Mouse (Mus musculus) MEL (cell line): ENCODE measurements around the gene Dnaic2. TPM values are rescaled to one million over a fixed set of nuclear protein-coding genes. Genes with fewer than 3 reads are reported as not detected.

ENCODE experiments used
- DNase-seq: peaks from one replicate; pipeline ENCODE4 v3.0.0; 2011; ENCODE audit warnings: low read depth, low spot score
- H3K27ac ChIP-seq: 2 replicates; pipeline ENCODE4 v1.5.1; 2012; ENCODE audit warnings: low read depth, mild to moderate bottlenecking, control low read depth, low read length, moderate library complexity; ENCODE audit not compliant: control insufficient read depth
- H3K27me3 ChIP-seq, 2 experiments: fragments of 150-350 bp in 1 of 2; sonication (generic) in 1 of 2; 2 replicates each; pipeline ENCODE4 v1.6.1; 2012; ENCODE audit warnings: low read length in 2 of 2, mild to moderate bottlenecking in 2 of 2, improper control_type of control experiment in 1 of 2, moderate library complexity in 1 of 2; ENCODE audit not compliant: insufficient read depth in 2 of 2, control insufficient read depth in 1 of 2
- H3K36me3 ChIP-seq, 2 experiments: 2 replicates each; pipeline ENCODE4 v1.6.1; 2012 to 2014; ENCODE audit warnings: low read length in 2 of 2, improper control_type of control experiment in 1 of 2, inconsistent platforms in 1 of 2, mild to moderate bottlenecking in 1 of 2; ENCODE audit not compliant: insufficient read depth in 2 of 2, control insufficient read depth in 1 of 2
- H3K4me1 ChIP-seq, 2 experiments: fragments of 150-350 bp in 1 of 2; sonication (generic) in 1 of 2; 2 replicates each; pipeline ENCODE4 v1.6.1; 2012; ENCODE audit warnings: low read length in 2 of 2, improper control_type of control experiment in 1 of 2, mild to moderate bottlenecking in 1 of 2; ENCODE audit not compliant: insufficient read depth in 2 of 2, control insufficient read depth in 1 of 2
- H3K4me3 ChIP-seq, 2 experiments: fragments of 150-350 bp in 1 of 2; sonication (generic) in 1 of 2; 2 replicates each; pipeline ENCODE4 v1.5.1; 2012; ENCODE audit warnings: low read depth in 2 of 2, low read length in 2 of 2, mild to moderate bottlenecking in 2 of 2, moderate library complexity in 2 of 2, control low read depth in 1 of 2, improper control_type of control experiment in 1 of 2; ENCODE audit not compliant: control insufficient read depth in 1 of 2, insufficient read depth in 1 of 2
- H3K79me2 ChIP-seq: 2 replicates; pipeline ENCODE4 v1.6.1; 2012; ENCODE audit warnings: mild to moderate bottlenecking, low read length, moderate library complexity; ENCODE audit not compliant: control insufficient read depth, poor library complexity, insufficient read depth
- H3K9ac ChIP-seq: 2 replicates; pipeline ENCODE4 v1.6.1; 2012; ENCODE audit warnings: low read depth, mild to moderate bottlenecking, control low read depth, low read length, moderate library complexity; ENCODE audit not compliant: control insufficient read depth, poor library complexity, severe bottlenecking
- H3K9me3 ChIP-seq: fragments of 150-350 bp; sonication (generic); replicated peaks from 2 replicates; pipeline ENCODE4 v1.6.1; 2012; ENCODE audit warnings: mild to moderate bottlenecking, low read length, improper control_type of control experiment, moderate library complexity; ENCODE audit not compliant: insufficient read depth
- CHD1 ChIP-seq: IDR thresholded peaks from 2 replicates; pipeline ENCODE4 v1.6.1; 2012; ENCODE audit warnings: low read depth, mild to moderate bottlenecking, inconsistent platforms, low read length, improper control_type of control experiment
- CTCF ChIP-seq, 3 experiments: IDR thresholded peaks in 2 of 3; conservative IDR thresholded peaks in 1 of 3; 2 replicates each; pipeline ENCODE4 v1.5.1; 2011 to 2012; ENCODE audit warnings: low read length in 3 of 3, low read depth in 2 of 3, mild to moderate bottlenecking in 2 of 3, improper control_type of control experiment in 1 of 3, inconsistent platforms in 1 of 3, mixed read lengths in 1 of 3, moderate library complexity in 1 of 3; ENCODE audit not compliant: control insufficient read depth in 1 of 3, insufficient read depth in 1 of 3, poor library complexity in 1 of 3, severe bottlenecking in 1 of 3
- EP300 ChIP-seq, 2 experiments: IDR thresholded peaks; 2 replicates each; pipeline ENCODE4 v1.6.1; 2011; ENCODE audit warnings: improper control_type of control experiment in 2 of 2, low read length in 2 of 2, low read depth in 1 of 2, mild to moderate bottlenecking in 1 of 2
- ETS1 ChIP-seq: IDR thresholded peaks from 2 replicates; pipeline ENCODE4 v1.6.1; 2012; ENCODE audit warnings: low read depth, mild to moderate bottlenecking, inconsistent platforms, low read length, improper control_type of control experiment, moderate library complexity
- GATA1 ChIP-seq: IDR thresholded peaks from 2 replicates; pipeline ENCODE4 v1.6.1; 2011; ENCODE audit warnings: low read depth, low read length, improper control_type of control experiment
- JUND ChIP-seq: IDR thresholded peaks from 2 replicates; pipeline ENCODE4 v1.6.1; 2011; ENCODE audit warnings: low read depth, mild to moderate bottlenecking, improper control_type of control experiment, low read length
- MAFK ChIP-seq: IDR thresholded peaks from 2 replicates; pipeline ENCODE4 v1.6.1; 2011; ENCODE audit warnings: low read depth, mild to moderate bottlenecking, low read length, improper control_type of control experiment, borderline replicate concordance
- MYB ChIP-seq: IDR thresholded peaks from 2 replicates; pipeline ENCODE4 v1.6.1; 2011; ENCODE audit warnings: mild to moderate bottlenecking, low read depth, low read length, improper control_type of control experiment
- RCOR1 ChIP-seq: IDR thresholded peaks from 2 replicates; pipeline ENCODE4 v1.6.1; 2012; ENCODE audit warnings: low read depth, mild to moderate bottlenecking, inconsistent platforms, low read length, improper control_type of control experiment
- SIN3A ChIP-seq: IDR thresholded peaks from 2 replicates; pipeline ENCODE4 v1.6.1; 2012; ENCODE audit warnings: low read length, improper control_type of control experiment, inconsistent platforms
- USF1 ChIP-seq: IDR thresholded peaks from 2 replicates; pipeline ENCODE4 v1.6.1; 2014; ENCODE audit warnings: low read depth, mild to moderate bottlenecking, inconsistent platforms, low read length, improper control_type of control experiment, moderate library complexity
- polyA plus RNA-seq, 2 experiments: library from polyadenylated mRNA; stranded (reverse) in 1 of 2; unstranded in 1 of 2; fragments of >175 nt in 1 of 2; fragments of >200 nt in 1 of 2; gene quantifications; 2 replicates each; pipeline versions ENCODE4 v1.2.1 to v1.2.4; 2012; ENCODE audit warnings: low replicate concordance in 2 of 2, low read depth in 1 of 2; ENCODE audit not compliant: insufficient read length in 2 of 2, insufficient read depth in 1 of 2, missing spikeins in 1 of 2
- total RNA-seq: library from RNA; depleted of rRNA; stranded (reverse); fragments of 300-350 nt; gene quantifications from 2 replicates; pipeline ENCODE4 v1.2.3, GENCODE M21; 2012

Dnaic2 gene
- total and polyA plus RNA-seq, 3 experiments = not detected

DNA sequence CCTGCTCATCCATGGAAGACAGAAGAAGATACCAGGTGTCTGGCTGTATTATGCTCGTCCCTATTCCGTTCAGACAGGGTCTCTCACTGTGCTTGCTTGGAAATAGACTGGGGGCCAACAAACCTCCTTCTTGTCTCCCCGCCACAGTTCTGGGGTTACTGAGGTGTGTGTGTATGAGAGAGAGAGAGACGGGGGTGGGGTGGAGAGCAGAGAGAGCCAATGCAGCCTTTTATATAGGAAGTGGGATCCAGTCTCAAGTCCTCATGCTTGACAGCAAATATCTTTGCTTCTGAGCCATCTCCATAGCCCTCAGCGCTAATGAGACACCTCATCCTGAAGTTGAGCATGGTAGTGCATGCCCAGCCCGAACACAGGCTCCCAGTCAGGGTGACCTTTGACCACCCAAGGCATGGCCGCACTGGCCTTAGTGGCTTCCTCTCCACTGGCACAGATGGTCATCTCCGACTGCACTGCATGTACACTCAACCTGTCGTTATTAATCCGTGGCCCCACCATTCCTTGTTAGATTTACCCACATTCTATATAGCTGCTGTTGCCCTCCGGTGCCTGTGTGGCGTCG lies 44.8 kb upstream of the Dnaic2 start:
- DNase-seq = no peak
- Histone ChIP-seq H3K27ac (no peak overlapping the region), H3K27me3 (no peaks in the 10 kb centered on the region), H3K79me2 (no peaks in the 10 kb centered on the region), H3K4me3 (no peak overlapping the region), H3K9ac (no peak overlapping the region), H3K9me3 (no peaks in the 10 kb centered on the region), H3K36me3 (peaks cover 0 to 5% of the 10 kb centered on the region in 2 experiments; a peak in 2 of 4 replicates), H3K4me1 (peaks cover 4 to 18% of the 10 kb centered on the region in 2 experiments)
- TF ChIP-seq CHD1 = no peak
- TF ChIP-seq USF1 = 0 out of 2 replicates have a peak, but pooled peaks have one; percentile 38

DNA sequence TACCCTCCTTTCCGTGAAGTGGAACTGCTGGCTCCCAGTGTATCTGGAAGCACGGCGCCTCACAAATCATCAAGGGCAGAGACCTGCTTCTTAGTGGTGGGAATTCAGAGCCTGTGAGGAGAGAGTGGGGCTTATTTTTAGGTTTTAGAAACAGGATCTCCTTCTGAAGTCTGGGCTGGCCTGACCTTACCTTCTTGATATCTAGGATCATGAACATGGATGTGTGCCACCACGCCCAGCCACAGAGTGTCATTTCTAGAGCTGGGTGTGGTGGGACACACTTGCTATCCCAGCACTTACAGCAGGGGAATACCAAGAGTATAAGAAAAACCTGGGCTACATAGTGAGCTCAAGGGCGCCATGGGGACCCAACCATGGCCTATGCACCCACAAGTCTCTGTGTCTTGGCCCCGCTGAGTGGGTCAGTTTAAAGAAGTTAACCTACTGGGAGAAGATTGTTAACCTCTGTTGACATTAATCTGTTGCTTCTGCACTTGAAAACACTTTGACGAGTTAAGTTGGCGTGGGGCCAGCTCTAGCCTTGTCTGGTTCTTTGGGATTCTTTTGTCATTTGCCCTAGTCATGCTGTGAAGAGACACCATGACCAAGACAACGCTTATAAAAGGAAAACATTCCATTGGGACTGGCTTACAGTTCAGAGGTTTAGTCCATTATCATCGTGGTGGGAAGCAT lies 44.0 kb upstream of the Dnaic2 start:
- H3K9ac ChIP-seq = no peak overlapping the region
- no peak overlapping the region for H3K4me3 ChIP-seq
- peak; percentile 76 for DNase-seq
- H3K9me3 ChIP-seq = no peaks in the 10 kb centered on the region
- peaks cover 4 to 18% of the 10 kb centered on the region in 2 experiments for H3K4me1 ChIP-seq
- H3K27me3 ChIP-seq = no peaks in the 10 kb centered on the region
- no peak overlapping the region for H3K27ac ChIP-seq
- TF ChIP-seq MAFK (no peak), MYB (no peak), GATA1 (peak; percentile 47), ETS1 (0 out of 2 replicates have a peak, but pooled peaks have one; percentile 34), SIN3A (0 out of 2 replicates have a peak, but pooled peaks have one; percentile 12), CHD1 (no peak), EP300 (IDR thresholded peaks at IDR 0.05; ENCODE audit: low read depth in 1 of 2, low read length in 2 of 2) (peak in 1 of 2 experiments; percentile 30; a peak in 1 of 4 replicates)
- H3K79me2 ChIP-seq = no peaks in the 10 kb centered on the region
- peaks cover 0 to 5% of the 10 kb centered on the region in 2 experiments; a peak in 2 of 4 replicates for H3K36me3 ChIP-seq

- peak; percentile 75; the same call in 1 of the 2 replicates for TF ChIP-seq JUND
- no peak for TF ChIP-seq CTCF (IDR thresholded peaks at IDR 0.05 in 2 of 3, conservative IDR thresholded peaks at IDR 0.05 in 1 of 3; ENCODE audit: control insufficient read depth in 1 of 3, insufficient read depth in 1 of 3, low read depth in 2 of 3, low read length in 3 of 3, poor library complexity in 1 of 3, severe bottlenecking in 1 of 3)
- no peak for TF ChIP-seq RCOR1
- 0 out of 2 replicates have a peak, but pooled peaks have one; percentile 1 for TF ChIP-seq SIN3A
- no peak overlapping the region for H3K4me3 ChIP-seq
- peak; percentile 65 for DNase-seq
- no peaks in the 10 kb centered on the region for H3K79me2 ChIP-seq
- H3K9ac ChIP-seq = no peak overlapping the region
- no peak overlapping the region for H3K27ac ChIP-seq
- H3K27me3 ChIP-seq = no peaks in the 10 kb centered on the region
- no peaks in the 10 kb centered on the region for H3K9me3 ChIP-seq
- peaks cover 0 to 5% of the 10 kb centered on the region in 2 experiments; a peak in 2 of 4 replicates for H3K36me3 ChIP-seq
- peaks cover 4 to 18% of the 10 kb centered on the region in 2 experiments for H3K4me1 ChIP-seq
Observed at GRCm38 (mm10) chr11:114683722-114684621, 43.2 kb upstream of the Dnaic2 start.
